Mouse (Mus musculus) brain, embryonic 14.5 days (tissue): ENCODE measurements at regions not wholly inside any gene's neighbourhood (a gene's known extent, or its start where the extent isn't known, plus 50 kb on each side); places are given as distances from the start of the nearest gene placed in this dataset.

Source experiments
- DNase-seq: peaks from one replicate; pipeline ENCODE4 v3.0.0-alpha.2; 2011; ENCODE audit warnings: low read depth
- CTCF ChIP-seq: fragments of 200-500 bp; IDR thresholded peaks from 2 replicates; pipeline ENCODE4 v1.5.1; 2012; ENCODE audit warnings: inconsistent platforms, mild to moderate bottlenecking, moderate library complexity, borderline replicate concordance; ENCODE audit not compliant: insufficient read depth, insufficient read length; ENCODE audit errors: extremely low read depth
- POLR2A ChIP-seq: fragments of 200-500 bp; IDR thresholded peaks from 2 replicates; pipeline ENCODE4 v1.6.1; 2012; ENCODE audit warnings: mild to moderate bottlenecking, inconsistent platforms, borderline replicate concordance; ENCODE audit not compliant: poor library complexity, insufficient read depth, insufficient read length, severe bottlenecking; ENCODE audit errors: extremely low read depth

DNA sequence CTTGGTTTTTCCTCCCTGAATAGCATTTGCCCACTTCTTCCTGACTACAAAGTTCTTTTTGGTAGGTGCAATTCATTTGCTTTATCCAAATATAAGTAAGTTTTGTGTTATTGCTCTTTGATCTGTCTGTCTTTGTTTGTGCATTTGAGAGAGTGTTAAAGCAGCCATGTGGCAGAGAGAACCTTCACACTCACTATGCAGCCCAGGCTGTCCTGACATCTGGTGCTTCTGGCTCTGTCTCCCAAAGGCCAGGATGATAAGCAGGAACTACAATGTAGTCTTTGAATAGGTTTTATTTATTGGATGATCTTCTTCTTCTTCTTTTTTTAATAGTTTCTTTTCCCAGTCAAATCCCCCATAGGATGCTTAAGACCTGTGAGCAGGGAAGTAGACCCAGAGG is 726.7 kb downstream of the Gm10283 start:
- peak; percentile 38 for DNase-seq
- TF ChIP-seq POLR2A (no peak), CTCF (no peak)

DNA sequence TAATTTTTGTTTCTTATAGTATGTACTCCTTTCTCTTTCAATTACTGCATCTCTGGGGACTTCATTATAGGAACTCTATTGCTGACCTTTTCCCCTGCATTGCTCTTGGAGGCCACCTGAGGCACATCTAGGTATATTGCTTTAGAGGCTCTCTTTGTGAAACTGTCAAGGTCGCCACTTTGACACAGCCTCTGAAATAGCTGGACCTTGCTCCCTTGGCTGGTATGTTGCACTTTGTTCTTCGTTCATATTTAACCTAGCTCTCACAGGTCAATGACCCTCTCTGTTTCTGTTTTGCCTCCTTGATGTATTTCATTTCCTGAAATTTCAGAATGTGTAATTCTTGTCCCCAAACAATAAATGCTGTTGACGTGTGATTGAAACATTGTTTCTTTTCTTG is 734.9 kb downstream of the Gm10283 start:
- no peak for DNase-seq
- no peak for TF ChIP-seq POLR2A
